9 mouse cellular contexts compared by ENCODE assay signal in genomic region chr4:40014666-40015065, GRCm38 (mm10).
A peak's percentile ranks its signal among the peaks of the same experiment; 100 is the strongest.
DNase-seq lines count a peak whose midpoint lies in the region; ATAC-seq and TF ChIP-seq lines count a peak whose summit lies in the region.
"Had no signal": no experiment of that assay in that cellular context is flagged by ENCODE, and none has a peak within 500 bp of the region (broad histone marks: within the 10 kb centered on the region; RNA-seq: fewer than 3 reads in every experiment).

No protein-coding gene starts in this region.

- no peaks in the 10 kb centered on the region for H3K4me1 ChIP-seq in spleen, adult 2 months (ENCODE audit: control insufficient read depth, insufficient read depth, insufficient read length)
- H3K4me1 ChIP-seq in intestine, embryonic 16.5 days (ENCODE audit: control insufficient read depth, insufficient read depth, low read length) = no peaks in the 10 kb centered on the region
- no peaks in the 10 kb centered on the region for H3K4me1 ChIP-seq in midbrain, embryonic 14.5 days (ENCODE audit: control insufficient read depth, insufficient read depth, low read length)
- H3K4me1 ChIP-seq in stomach, postnatal 0 days (replicated peaks; ENCODE audit: control insufficient read depth, insufficient read depth) = no peaks in the 10 kb centered on the region

- ATAC-seq in intestine, embryonic 16.5 days = peak; percentile 55; the same call in 1 of the 2 replicates
- peak; percentile 81 for ATAC-seq in midbrain, embryonic 14.5 days (ENCODE audit: low FRiP score, low TSS enrichment)
- no peak for ATAC-seq in stomach, postnatal 0 days (ENCODE audit: low FRiP score, low TSS enrichment)

- TF ChIP-seq CTCF in spleen, adult 2 months (IDR thresholded peaks at IDR 0.05; ENCODE audit: extremely low read depth, insufficient read depth, insufficient read length, insufficient replicate concordance) = peak; percentile 15; the same call in 1 of the 2 replicates
- peak; percentile 84 for TF ChIP-seq CTCF in stomach, postnatal 0 days (IDR thresholded peaks at IDR 0.05; ENCODE audit: low read depth)

- TF ChIP-seq EP300 in stomach, postnatal 0 days (optimal IDR thresholded peaks at IDR 0.05) = no peak

- TF ChIP-seq POLR2A in spleen, adult 2 months (IDR thresholded peaks at IDR 0.05; ENCODE audit: low read depth, low read length) = no peak

- no peaks in the 10 kb centered on the region for H3K27me3 ChIP-seq in spleen, adult 2 months (ENCODE audit: control insufficient read depth, insufficient read depth, low read length)
- H3K27me3 ChIP-seq in intestine, embryonic 16.5 days (replicated peaks; ENCODE audit: control insufficient read depth, insufficient read depth, low read length) = no peaks in the 10 kb centered on the region
- no peaks in the 10 kb centered on the region for H3K27me3 ChIP-seq in midbrain, embryonic 14.5 days (ENCODE audit: control insufficient read depth, insufficient read depth, low read length)
- no peaks in the 10 kb centered on the region for H3K27me3 ChIP-seq in stomach, postnatal 0 days (ENCODE audit: control insufficient read depth, insufficient read depth, low read length)

- H3K36me3 ChIP-seq in spleen, adult 2 months (ENCODE audit: control insufficient read depth, insufficient read depth, low read length) = no peaks in the 10 kb centered on the region
- no peaks in the 10 kb centered on the region for H3K36me3 ChIP-seq in intestine, embryonic 16.5 days (ENCODE audit: control insufficient read depth, insufficient read depth, low read length)
- no peaks in the 10 kb centered on the region for H3K36me3 ChIP-seq in midbrain, embryonic 14.5 days (ENCODE audit: control insufficient read depth, insufficient read depth, low read length)
- no peaks in the 10 kb centered on the region for H3K36me3 ChIP-seq in stomach, postnatal 0 days (ENCODE audit: control insufficient read depth, insufficient read depth, low read length)

- 68% methylated on average over 7 of the region's 7 CpGs for WGBS in spleen, adult 2 months
- 41% methylated on average over 7 of the region's 7 CpGs for WGBS in intestine, embryonic 16.5 days
- 24% methylated on average over 7 of the region's 7 CpGs for WGBS in midbrain, embryonic 14.5 days
- WGBS in stomach, postnatal 0 days = 35% methylated on average over 7 of the region's 7 CpGs

- no peak overlapping the region for H3K9ac ChIP-seq in intestine, embryonic 16.5 days (ENCODE audit: low read depth, low read length)
- no peak overlapping the region; the same call in 1 of the 2 replicates for H3K9ac ChIP-seq in midbrain, embryonic 14.5 days (replicated peaks; ENCODE audit: low read length)
- no peak overlapping the region for H3K9ac ChIP-seq in stomach, postnatal 0 days (ENCODE audit: low read length)

- H3K9me3 ChIP-seq in intestine, embryonic 16.5 days (ENCODE audit: control insufficient read depth, low read length) = no peaks in the 10 kb centered on the region
- H3K9me3 ChIP-seq in midbrain, embryonic 14.5 days (ENCODE audit: control insufficient read depth, low read length) = no peaks in the 10 kb centered on the region
- H3K9me3 ChIP-seq in stomach, postnatal 0 days (ENCODE audit: control insufficient read depth, low read length) = no peaks in the 10 kb centered on the region

- H3K4me2 ChIP-seq in intestine, embryonic 16.5 days (ENCODE audit: low read depth, low read length) = no peak overlapping the region
- peak overlapping the region; percentile 45 for H3K4me2 ChIP-seq in midbrain, embryonic 14.5 days (ENCODE audit: low read length)
- H3K4me2 ChIP-seq in stomach, postnatal 0 days (replicated peaks; ENCODE audit: low read depth) = no peak overlapping the region

- H3K4me3 ChIP-seq in spleen, adult 2 months (ENCODE audit: extremely low read depth, insufficient read depth, insufficient read length) = no peak overlapping the region
- no peak overlapping the region for H3K4me3 ChIP-seq in intestine, embryonic 16.5 days (ENCODE audit: low read length)
- no peak overlapping the region for H3K4me3 ChIP-seq in midbrain, embryonic 14.5 days (replicated peaks; ENCODE audit: low read depth, low read length)
- H3K4me3 ChIP-seq in stomach, postnatal 0 days (ENCODE audit: low read depth, low read length) = no peak overlapping the region
- H3K4me3 ChIP-seq: myocyte had no signal

- DNase-seq in spleen, adult 2 months (ENCODE audit: low read depth in 1 of 2, low spot score in 2 of 2) = no peak
- no peak for DNase-seq in spleen, postnatal 36 days (ENCODE audit: low spot score in 2 of 2)
- DNase-seq in cerebellum, adult 8-10 months = peak; percentile 63
- peak; percentile 76 to 91 for DNase-seq in frontal cortex, adult 2 months (ENCODE audit: extremely low spot score in 1 of 2, low spot score in 1 of 2)
- DNase-seq in left cerebral cortex, adult 8-10 months (ENCODE audit: low spot score in 2 of 2) = peak; percentile 45 to 69
- peak; percentile 94 for DNase-seq in midbrain, embryonic 14.5 days
- peak; percentile 54 for DNase-seq in stomach, postnatal 0 days (ENCODE audit: low spot score)

- no peak overlapping the region for H3K27ac ChIP-seq in spleen, adult 2 months (ENCODE audit: insufficient read depth, low read length)
- no peak overlapping the region for H3K27ac ChIP-seq in intestine, embryonic 16.5 days (ENCODE audit: low read length)
- peak overlapping the region; percentile 61; the same call in 1 of the 2 replicates for H3K27ac ChIP-seq in midbrain, embryonic 14.5 days (replicated peaks; ENCODE audit: low read depth, low read length)
- no peak overlapping the region for H3K27ac ChIP-seq in stomach, postnatal 0 days (replicated peaks)

Comparison
In these comparisons a context has a peak if more than half of its experiments do, and no peak if none do; other contexts are left out.
1. DNase-seq: peak in cerebellum, adult 8-10 months (single experiment), frontal cortex, adult 2 months (2 of 2), left cerebral cortex, adult 8-10 months (2 of 2), midbrain, embryonic 14.5 days (single experiment) and stomach, postnatal 0 days (single experiment); none in spleen, adult 2 months (0 of 2) and spleen, postnatal 36 days (0 of 2).